Mouse (Mus musculus): Measurements from ENCODE around the gene Gdpd3. TPM values are rescaled to one million over a fixed set of nuclear protein-coding genes. Genes with fewer than 3 reads are reported as not detected.

The Gdpd3 gene
- polyA plus RNA-seq, 1 experiment from 2014 or later: 0.74 TPM

DNA sequence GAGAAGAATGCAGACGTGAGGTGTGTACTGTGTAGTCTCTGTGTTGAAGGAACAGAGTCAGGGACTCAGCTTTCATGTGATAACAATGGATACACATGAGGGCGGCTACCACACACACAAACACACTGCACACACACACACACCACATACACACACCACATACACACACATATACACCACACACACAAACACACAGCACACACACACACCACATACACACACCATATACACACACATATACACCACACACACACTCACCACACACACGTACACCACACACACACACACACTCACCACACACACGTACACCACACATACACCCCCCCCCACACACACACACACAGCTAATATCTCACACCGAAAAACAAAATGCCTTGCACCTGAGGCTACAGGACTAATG, 24.7 kb upstream of the Gdpd3 start:
- peak; percentile 32; the same call in 1 of the 2 replicates for ATAC-seq (ENCODE audit: insufficient read depth)
- Histone ChIP-seq H3K27me3 (no peaks in the 10 kb centered on the region), H3K9ac (no peak overlapping the region), H3K27ac (replicated peaks) (no peak overlapping the region), H3K4me3 (replicated peaks) (no peak overlapping the region), H3K36me3 (replicated peaks) (no peaks in the 10 kb centered on the region), H3K4me2 (no peak overlapping the region), H3K9me3 (replicated peaks) (no peaks in the 10 kb centered on the region), H3K4me1 (replicated peaks) (0 out of 2 replicates have a peak, but pooled peaks cover 3% of the 10 kb centered on the region)
- 58% methylated on average over 5 of the region's 5 CpGs for WGBS (ENCODE audit: insufficient replicate concordance)

- WGBS (ENCODE audit: insufficient replicate concordance): 76% methylated on average over 13 of the region's 13 CpGs
- Histone ChIP-seq H3K9ac (no peak overlapping the region), H3K27ac (replicated peaks) (no peak overlapping the region), H3K36me3 (replicated peaks) (no peaks in the 10 kb centered on the region), H3K4me2 (no peak overlapping the region), H3K27me3 (no peaks in the 10 kb centered on the region), H3K4me1 (replicated peaks) (peaks cover 5% of the 10 kb centered on the region), H3K4me3 (replicated peaks) (no peak overlapping the region), H3K9me3 (replicated peaks) (no peaks in the 10 kb centered on the region)
- no peak for ATAC-seq (ENCODE audit: insufficient read depth)
These were observed 24.1 kb upstream of the Gdpd3 start for GRCm38 (mm10) chr7:126741964-126742482.

DNA sequence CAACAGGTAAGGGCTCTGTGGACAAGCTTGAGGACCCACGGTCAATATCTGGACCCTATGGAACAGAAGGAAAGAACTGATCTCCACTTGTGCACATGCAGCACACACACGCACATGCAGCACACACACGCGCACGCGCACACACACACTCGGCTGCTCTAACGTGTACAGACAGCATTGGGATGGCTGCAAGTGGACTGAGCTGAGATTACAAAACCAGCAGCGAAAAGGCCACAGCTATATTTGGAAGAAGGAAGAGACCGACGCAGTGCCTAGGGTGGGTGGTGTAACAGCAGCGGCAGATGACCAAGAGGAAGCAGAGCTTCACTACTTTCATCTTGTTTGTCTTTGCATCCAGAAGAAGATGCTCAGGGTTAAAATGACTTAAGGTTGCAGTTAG, 20.1 kb upstream of the Gdpd3 start:
- Histone ChIP-seq H3K4me3 (replicated peaks) (peak overlapping the region; percentile 27), H3K9me3 (replicated peaks) (no peaks in the 10 kb centered on the region), H3K36me3 (replicated peaks) (no peaks in the 10 kb centered on the region), H3K27ac (replicated peaks) (peak overlapping the region; percentile 81), H3K4me1 (replicated peaks) (peaks cover 15% of the 10 kb centered on the region), H3K27me3 (no peaks in the 10 kb centered on the region), H3K4me2 (peak overlapping the region; percentile 49), H3K9ac (no peak overlapping the region)
- 35% methylated on average over 12 of the region's 12 CpGs for WGBS (ENCODE audit: insufficient replicate concordance)
- ATAC-seq (ENCODE audit: insufficient read depth): peak; percentile 47; the same call in 1 of the 2 replicates

- H3K4me3 ChIP-seq (replicated peaks): peak overlapping the region; percentile 27
- ATAC-seq (ENCODE audit: insufficient read depth): peak; percentile 73
- H3K4me1 ChIP-seq (replicated peaks): peaks cover 15% of the 10 kb centered on the region
- no peak overlapping the region for H3K9ac ChIP-seq
- no peaks in the 10 kb centered on the region for H3K27me3 ChIP-seq
- no peaks in the 10 kb centered on the region for H3K9me3 ChIP-seq (replicated peaks)
- H3K4me2 ChIP-seq: peak overlapping the region; percentile 49
- WGBS (ENCODE audit: insufficient replicate concordance): 15% methylated on average over 6 of the region's 6 CpGs
- H3K36me3 ChIP-seq (replicated peaks): no peaks in the 10 kb centered on the region
- peak overlapping the region; percentile 81 for H3K27ac ChIP-seq (replicated peaks)
These were observed 19.3 kb upstream of the Gdpd3 start for GRCm38 (mm10) chr7:126746798-126747197.

GRCm38 (mm10) chr7:126748824-126749223, 17.3 kb upstream of the Gdpd3 start:
- no peak for ATAC-seq (ENCODE audit: insufficient read depth)
- 67% methylated on average over 7 of the region's 7 CpGs for WGBS (ENCODE audit: insufficient replicate concordance)

GRCm38 (mm10) chr7:126749582-126750343, 16.4 kb upstream of the Gdpd3 start:
- no peaks in the 10 kb centered on the region for H3K36me3 ChIP-seq (replicated peaks)
- H3K4me1 ChIP-seq (replicated peaks): peaks cover 26% of the 10 kb centered on the region
- H3K9me3 ChIP-seq (replicated peaks): no peaks in the 10 kb centered on the region
- no peak overlapping the region for H3K4me3 ChIP-seq (replicated peaks)
- no peak overlapping the region for H3K9ac ChIP-seq
- no peaks in the 10 kb centered on the region for H3K27me3 ChIP-seq
- ATAC-seq (ENCODE audit: insufficient read depth): no peak
- WGBS (ENCODE audit: insufficient replicate concordance): 85% methylated on average over 17 of the region's 17 CpGs
- H3K27ac ChIP-seq (replicated peaks): no peak overlapping the region
- no peak overlapping the region for H3K4me2 ChIP-seq

More at GRCm38 (mm10) chr7:126748824-126749223, 17.3 kb upstream of the Gdpd3 start:
- Histone ChIP-seq H3K4me2 (no peak overlapping the region), H3K27ac (replicated peaks) (0 out of 2 replicates have a peak overlapping the region, but pooled peaks have one; percentile 9), H3K9ac (no peak overlapping the region), H3K27me3 (no peaks in the 10 kb centered on the region), H3K36me3 (replicated peaks) (no peaks in the 10 kb centered on the region), H3K4me3 (replicated peaks) (no peak overlapping the region), H3K9me3 (replicated peaks) (no peaks in the 10 kb centered on the region), H3K4me1 (replicated peaks) (peaks cover 18% of the 10 kb centered on the region)

DNA sequence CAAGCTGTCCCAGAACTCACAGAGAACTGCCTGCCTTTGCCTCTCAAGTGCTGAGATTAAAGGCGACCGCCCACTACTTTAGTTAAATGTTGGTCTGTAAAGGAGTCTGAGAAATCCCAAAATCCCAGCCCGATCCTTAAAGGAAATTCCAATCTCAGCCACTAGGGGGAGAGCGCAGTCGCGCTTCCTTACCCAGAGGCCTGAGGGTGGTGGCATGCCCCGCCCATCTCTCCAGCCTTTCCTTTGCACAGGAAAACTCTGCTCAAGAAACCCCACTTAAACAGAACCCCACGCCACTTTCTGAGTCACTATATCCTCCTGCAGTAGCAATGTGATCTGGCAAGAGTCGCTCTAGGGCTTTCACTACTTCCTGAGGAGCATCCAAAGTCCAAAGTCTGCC, 11.3 kb upstream of the Gdpd3 start:
- ATAC-seq (ENCODE audit: insufficient read depth): peak; percentile 30; the same call in 1 of the 2 replicates
- Histone ChIP-seq H3K36me3 (replicated peaks) (no peaks in the 10 kb centered on the region), H3K27ac (replicated peaks) (no peak overlapping the region), H3K4me3 (replicated peaks) (no peak overlapping the region), H3K9me3 (replicated peaks) (no peaks in the 10 kb centered on the region), H3K4me1 (replicated peaks) (peaks cover 26% of the 10 kb centered on the region), H3K27me3 (no peaks in the 10 kb centered on the region), H3K9ac (0 out of 2 replicates have a peak overlapping the region, but pooled peaks have one; percentile 32), H3K4me2 (peak overlapping the region; percentile 33)
- WGBS (ENCODE audit: insufficient replicate concordance): under 1% methylated on average over 9 of the region's 9 CpGs

DNA sequence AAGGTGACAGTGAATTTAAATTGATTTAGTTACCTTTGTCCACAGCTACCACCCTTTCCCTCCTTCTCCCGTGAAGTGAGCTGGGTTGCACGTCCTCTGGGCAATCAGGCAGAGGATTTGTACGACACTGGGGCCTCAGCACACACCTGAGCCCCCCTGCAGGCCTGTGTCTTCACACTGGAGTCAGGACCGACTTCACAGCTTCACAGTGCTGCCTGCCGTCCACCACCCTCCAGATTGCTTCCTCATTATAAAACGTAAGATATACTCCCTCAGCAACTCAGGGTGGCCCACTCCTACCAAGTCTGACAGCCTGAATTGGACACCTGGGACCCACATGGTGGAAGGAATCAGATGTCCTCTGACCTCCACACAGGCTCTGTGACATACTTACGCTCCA, 7.6 kb upstream of the Gdpd3 start:
- no peaks in the 10 kb centered on the region for H3K9me3 ChIP-seq (replicated peaks)
- no peak for ATAC-seq (ENCODE audit: insufficient read depth)
- no peak overlapping the region for H3K4me2 ChIP-seq
- no peak overlapping the region for H3K4me3 ChIP-seq (replicated peaks)
- H3K27ac ChIP-seq (replicated peaks): no peak overlapping the region
- WGBS (ENCODE audit: insufficient replicate concordance): 55% methylated on average over 7 of the region's 7 CpGs
- H3K27me3 ChIP-seq: no peaks in the 10 kb centered on the region
- no peak overlapping the region for H3K9ac ChIP-seq
- H3K36me3 ChIP-seq (replicated peaks): peaks cover 6% of the 10 kb centered on the region
- H3K4me1 ChIP-seq (replicated peaks): peaks cover 62% of the 10 kb centered on the region

- Histone ChIP-seq H3K9ac (peak within 1 kb of the TSS; percentile 69), H3K36me3 (replicated peaks) (peaks cover 12% of the 10 kb centered on the region), H3K4me1 (replicated peaks) (peaks cover 57% of the 10 kb centered on the region), H3K27me3 (no peaks in the 10 kb centered on the region), H3K4me3 (replicated peaks) (peak within 1 kb of the TSS; percentile 67), H3K9me3 (replicated peaks) (no peaks in the 10 kb centered on the region), H3K27ac (replicated peaks) (peak within 1 kb of the TSS; percentile 84), H3K4me2 (peak within 1 kb of the TSS; percentile 89)
- 1% methylated on average over 33 of the region's 38 CpGs for WGBS (ENCODE audit: insufficient replicate concordance)
- peak; percentile 75 for ATAC-seq (ENCODE audit: insufficient read depth)
These were observed 7.0 kb upstream of the Gdpd3 start, which contains the start of gene Mapk3 for GRCm38 (mm10) chr7:126759050-126759671. Gene Mapk3 (plus strand): TSS chr7:126759601.

- ATAC-seq (ENCODE audit: insufficient read depth): peak; percentile 19
- peak overlapping the region; percentile 67 for H3K4me3 ChIP-seq (replicated peaks)
- H3K27ac ChIP-seq (replicated peaks): peak overlapping the region; percentile 84
- no peaks in the 10 kb centered on the region for H3K9me3 ChIP-seq (replicated peaks)
- peak overlapping the region; percentile 69 for H3K9ac ChIP-seq
- 0% methylated on average over 22 of the region's 24 CpGs for WGBS (ENCODE audit: insufficient replicate concordance)
- peaks cover 55% of the 10 kb centered on the region for H3K4me1 ChIP-seq (replicated peaks)
- peak overlapping the region; percentile 89 for H3K4me2 ChIP-seq
- no peaks in the 10 kb centered on the region for H3K27me3 ChIP-seq
- peaks cover 18% of the 10 kb centered on the region for H3K36me3 ChIP-seq (replicated peaks)
These were observed 6.3 kb upstream of the Gdpd3 start for GRCm38 (mm10) chr7:126759672-126760390.

Measured in liver, embryonic 15.5 days (tissue).